Mouse (Mus musculus): Measurements from ENCODE around the gene Cntnap4.

DNA sequence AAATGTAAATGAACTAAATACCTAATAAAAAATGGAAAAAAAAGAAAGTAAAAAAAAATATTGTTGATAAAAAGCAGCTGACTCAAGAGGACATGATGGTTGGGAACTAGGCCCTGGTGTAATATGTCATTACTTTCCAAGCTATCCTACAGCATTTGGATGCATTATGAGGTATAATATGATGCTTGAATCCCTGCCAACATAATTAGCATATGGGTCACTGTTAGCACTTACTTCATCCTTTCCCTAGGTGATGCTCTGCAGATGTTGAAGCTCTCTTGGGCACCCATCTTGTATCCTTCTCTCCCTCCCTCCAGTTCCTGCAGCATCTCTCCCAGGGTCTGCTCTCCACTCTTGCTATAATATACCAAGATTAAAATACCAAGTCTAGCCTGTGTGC is 341.6 kb downstream of the Cntnap4 start:
- TF ChIP-seq UBTF (IDR thresholded peaks at IDR 0.05; ENCODE audit: borderline replicate concordance, insufficient read depth, low read depth, low read length), result no peak
- no peak for TF ChIP-seq EP300 (IDR thresholded peaks at IDR 0.05; ENCODE audit: low read depth in 1 of 2, low read length in 2 of 2)
- TF ChIP-seq ZKSCAN1 (IDR thresholded peaks at IDR 0.05; ENCODE audit: low read depth, low read length), result no peak
- TF ChIP-seq JUND (IDR thresholded peaks at IDR 0.05; ENCODE audit: low read depth, low read length), result no peak
- no peak for TF ChIP-seq HCFC1 (IDR thresholded peaks at IDR 0.05; ENCODE audit: low read depth, low read length)
- no peak for TF ChIP-seq KAT2A (conservative IDR thresholded peaks at IDR 0.05; ENCODE audit: low read depth, low read length)
- TF ChIP-seq GATA1 (IDR thresholded peaks at IDR 0.05; ENCODE audit: low read depth, low read length), result no peak
- no peak for TF ChIP-seq POLR2A (IDR thresholded peaks at IDR 0.05; ENCODE audit: control insufficient read depth in 1 of 2, insufficient read depth in 1 of 2, low read depth in 1 of 2, low read length in 2 of 2, poor library complexity in 1 of 2)
- TF ChIP-seq MEF2A (IDR thresholded peaks at IDR 0.05; ENCODE audit: extremely low read depth, insufficient replicate concordance, low read depth, low read length, poor library complexity, severe bottlenecking), result no peak
- TF ChIP-seq CTCF (IDR thresholded peaks at IDR 0.05 in 2 of 3, conservative IDR thresholded peaks at IDR 0.05 in 1 of 3; ENCODE audit: control insufficient read depth in 1 of 3, insufficient read depth in 1 of 3, low read depth in 2 of 3, low read length in 3 of 3, poor library complexity in 1 of 3, severe bottlenecking in 1 of 3), result no peak
- no peak for TF ChIP-seq USF1 (IDR thresholded peaks at IDR 0.05; ENCODE audit: low read depth, low read length)
- TF ChIP-seq E2F4 (IDR thresholded peaks at IDR 0.05; ENCODE audit: borderline replicate concordance, low read depth, low read length), result no peak
- no peak for TF ChIP-seq NELFE (IDR thresholded peaks at IDR 0.05; ENCODE audit: low read depth, low read length)
- TF ChIP-seq POLR2AphosphoS5 (IDR thresholded peaks at IDR 0.05; ENCODE audit: borderline replicate concordance, low read depth, low read length), result no peak
